Mouse (Mus musculus): ENCODE results near the gene Nudt16. TPM values are rescaled to one million over a fixed set of nuclear protein-coding genes. Genes with fewer than 3 reads are reported as not detected.
"Not testable (repeated sequence)": the region's sequence is repeated elsewhere in the genome, so short reads cannot be mapped to it uniquely, and the experiment has no call there.

Gene Nudt16
- total and polyA plus RNA-seq, 2 experiments from 2014 or later, result 20.4 to 33.4 TPM

- no peak overlapping the region for H3K27ac ChIP-seq (ENCODE audit: low read depth, low read length)
- H3K36me3 ChIP-seq (ENCODE audit: insufficient read depth, low read length), result no peaks in the 10 kb centered on the region
- ATAC-seq (ENCODE audit: low FRiP score) (no peak), DNase-seq (ENCODE audit: low spot score) (no peak)
- no peaks in the 10 kb centered on the region for H3K9me3 ChIP-seq (ENCODE audit: low read length)
- TF ChIP-seq CTCF (IDR thresholded peaks at IDR 0.05), result no peak
- H3K9ac ChIP-seq (replicated peaks; ENCODE audit: low read length, poor library complexity, severe bottlenecking), result no peak overlapping the region
- H3K27me3 ChIP-seq (ENCODE audit: insufficient read depth, low read length), result no peaks in the 10 kb centered on the region
- no peak overlapping the region for H3K4me3 ChIP-seq (ENCODE audit: low read depth, low read length)
- 94% methylated on average over 8 of the region's 8 CpGs for WGBS
- H3K4me1 ChIP-seq (ENCODE audit: insufficient read depth, low read length), result 0 out of 2 replicates have a peak, but pooled peaks cover 5% of the 10 kb centered on the region
- H3K4me2 ChIP-seq (ENCODE audit: low read depth, low read length, poor library complexity, severe bottlenecking), result peak overlapping the region; percentile 71; the same call in 1 of the 2 replicates
These were observed 1.3 kb downstream of the Nudt16 start for GRCm38 (mm10) chr9:105130331-105130730.

GRCm38 (mm10) chr9:105125206-105125605 lies 6.4 kb downstream of the Nudt16 start:
- not testable (repeated sequence) for H3K4me3 ChIP-seq (ENCODE audit: low read depth, low read length); H3K9ac ChIP-seq (replicated peaks; ENCODE audit: low read length, poor library complexity, severe bottlenecking); DNase-seq (ENCODE audit: low spot score); H3K4me2 ChIP-seq (ENCODE audit: low read depth, low read length, poor library complexity, severe bottlenecking); H3K36me3 ChIP-seq (ENCODE audit: insufficient read depth, low read length); H3K9me3 ChIP-seq (ENCODE audit: low read length); ATAC-seq (ENCODE audit: low FRiP score); H3K4me1 ChIP-seq (ENCODE audit: insufficient read depth, low read length); H3K27me3 ChIP-seq (ENCODE audit: insufficient read depth, low read length); H3K27ac ChIP-seq (ENCODE audit: low read depth, low read length)
- 81% methylated on average over 3 of the region's 3 CpGs for WGBS

GRCm38 (mm10) chr9:105103893-105104292 lies 27.7 kb downstream of the Nudt16 start:
- no peak for TF ChIP-seq CTCF (IDR thresholded peaks at IDR 0.05)
- Histone ChIP-seq H3K36me3 (ENCODE audit: insufficient read depth, low read length) (no peaks in the 10 kb centered on the region), H3K4me1 (ENCODE audit: insufficient read depth, low read length) (no peaks in the 10 kb centered on the region), H3K9me3 (ENCODE audit: low read length) (no peaks in the 10 kb centered on the region), H3K27ac (ENCODE audit: low read depth, low read length) (no peak overlapping the region), H3K9ac (replicated peaks; ENCODE audit: low read length, poor library complexity, severe bottlenecking) (no peak overlapping the region), H3K27me3 (ENCODE audit: insufficient read depth, low read length) (no peaks in the 10 kb centered on the region), H3K4me2 (ENCODE audit: low read depth, low read length, poor library complexity, severe bottlenecking) (no peak overlapping the region), H3K4me3 (ENCODE audit: low read depth, low read length) (no peak overlapping the region)
- DNase-seq (ENCODE audit: low spot score) (peak; percentile 6), ATAC-seq (ENCODE audit: low FRiP score) (no peak)
- 78% methylated on average over 5 of the region's 5 CpGs for WGBS

- no peak for TF ChIP-seq CTCF (IDR thresholded peaks at IDR 0.05)
- no peaks in the 10 kb centered on the region for H3K4me1 ChIP-seq (ENCODE audit: insufficient read depth, low read length)
- H3K4me2 ChIP-seq (ENCODE audit: low read depth, low read length, poor library complexity, severe bottlenecking), result no peak overlapping the region
- H3K4me3 ChIP-seq (ENCODE audit: low read depth, low read length), result no peak overlapping the region
- no peaks in the 10 kb centered on the region for H3K27me3 ChIP-seq (ENCODE audit: insufficient read depth, low read length)
- DNase-seq (ENCODE audit: low spot score) (no peak), ATAC-seq (ENCODE audit: low FRiP score) (no peak)
- H3K36me3 ChIP-seq (ENCODE audit: insufficient read depth, low read length), result no peaks in the 10 kb centered on the region
- no peak overlapping the region for H3K9ac ChIP-seq (replicated peaks; ENCODE audit: low read length, poor library complexity, severe bottlenecking)
- H3K9me3 ChIP-seq (ENCODE audit: low read length), result no peaks in the 10 kb centered on the region
- 66% methylated on average over 1 of the region's 1 CpGs for WGBS
- no peak overlapping the region for H3K27ac ChIP-seq (ENCODE audit: low read depth, low read length)
These were observed 29.7 kb downstream of the Nudt16 start for GRCm38 (mm10) chr9:105101911-105102310.

GRCm38 (mm10) chr9:105100807-105101570 lies 30.6 kb downstream of the Nudt16 start:
- Histone ChIP-seq H3K4me3 (ENCODE audit: low read depth, low read length) (no peak overlapping the region), H3K27ac (ENCODE audit: low read depth, low read length) (no peak overlapping the region), H3K9me3 (ENCODE audit: low read length) (no peaks in the 10 kb centered on the region), H3K36me3 (ENCODE audit: insufficient read depth, low read length) (no peaks in the 10 kb centered on the region), H3K9ac (replicated peaks; ENCODE audit: low read length, poor library complexity, severe bottlenecking) (no peak overlapping the region), H3K4me1 (ENCODE audit: insufficient read depth, low read length) (no peaks in the 10 kb centered on the region), H3K4me2 (ENCODE audit: low read depth, low read length, poor library complexity, severe bottlenecking) (no peak overlapping the region), H3K27me3 (ENCODE audit: insufficient read depth, low read length) (no peaks in the 10 kb centered on the region)
- TF ChIP-seq CTCF (IDR thresholded peaks at IDR 0.05), result no peak
- no peak for ATAC-seq (ENCODE audit: low FRiP score)
- 62% methylated on average over 15 of the region's 15 CpGs for WGBS
- DNase-seq (ENCODE audit: low spot score), result no peak

- no peak for DNase-seq (ENCODE audit: low spot score)
- H3K4me1 ChIP-seq (ENCODE audit: insufficient read depth, low read length), result no peaks in the 10 kb centered on the region
- H3K9ac ChIP-seq (replicated peaks; ENCODE audit: low read length, poor library complexity, severe bottlenecking), result no peak overlapping the region
- no peak overlapping the region for H3K27ac ChIP-seq (ENCODE audit: low read depth, low read length)
- no peaks in the 10 kb centered on the region for H3K27me3 ChIP-seq (ENCODE audit: insufficient read depth, low read length)
- H3K9me3 ChIP-seq (ENCODE audit: low read length), result no peaks in the 10 kb centered on the region
- ATAC-seq (ENCODE audit: low FRiP score), result no peak
- no peak overlapping the region for H3K4me3 ChIP-seq (ENCODE audit: low read depth, low read length)
- H3K36me3 ChIP-seq (ENCODE audit: insufficient read depth, low read length), result peaks cover 17% of the 10 kb centered on the region
- H3K4me2 ChIP-seq (ENCODE audit: low read depth, low read length, poor library complexity, severe bottlenecking), result no peak overlapping the region
- TF ChIP-seq CTCF (IDR thresholded peaks at IDR 0.05), result no peak
- 96% methylated on average over 3 of the region's 3 CpGs for WGBS
These were observed 51.4 kb downstream of the Nudt16 start for GRCm38 (mm10) chr9:105080246-105080645.

Other genes with a start within 250 kb of the Nudt16 start
- gene Mrpl3, start 78.6 kb downstream of the Nudt16 start, total RNA-seq (2014; rRNA removed), result 66.0 and 89.7 TPM in 2 replicates
- gene Mrpl3, start 78.6 kb downstream of the Nudt16 start, polyA plus RNA-seq (2015; fragmentation: Nextera tagmentation; extraction: Ambion mirVana), result 85.2 and 97.1 TPM in 2 replicates
- gene 1700080E11Rik, start 13.3 kb upstream of the Nudt16 start, total RNA-seq (2014; rRNA removed), result not detected in 2 replicates
- gene 1700080E11Rik, start 13.3 kb upstream of the Nudt16 start, polyA plus RNA-seq (2015; fragmentation: Nextera tagmentation; extraction: Ambion mirVana), result not detected in 2 replicates

All from midbrain, postnatal 0 days (tissue).